Comparison of ENCODE assay signal across 8 mouse cellular contexts in genomic region chr2:158767742-158768339, GRCm38 (mm10). TPM values are rescaled to one million over a fixed set of nuclear protein-coding genes. Genes with fewer than 3 reads are reported as not detected.
A peak's percentile ranks its signal among the peaks of the same experiment; 100 is the strongest.
DNase-seq lines count a peak whose midpoint lies in the region; ATAC-seq and TF ChIP-seq lines count a peak whose summit lies in the region.

Gene Fam83d (plus strand): TSS chr2:158768093.

- H3K9me3 ChIP-seq in heart, embryonic 12.5 days (replicated peaks) = no peaks in the 10 kb centered on the region
- H3K9me3 ChIP-seq in kidney, postnatal 0 days (replicated peaks; ENCODE audit: low read length) = no peaks in the 10 kb centered on the region
- no peaks in the 10 kb centered on the region for H3K9me3 ChIP-seq in liver, embryonic 11.5 days (ENCODE audit: control insufficient read depth, low read length)
- no peaks in the 10 kb centered on the region for H3K9me3 ChIP-seq in stomach, embryonic 14.5 days (ENCODE audit: control insufficient read depth, low read depth, low read length)

- under 1% methylated on average over 48 of the region's 48 CpGs for WGBS in heart, embryonic 12.5 days
- WGBS in kidney, postnatal 0 days = under 1% methylated on average over 48 of the region's 48 CpGs
- WGBS in liver, embryonic 11.5 days = under 1% methylated on average over 48 of the region's 48 CpGs
- WGBS in stomach, embryonic 14.5 days = under 1% methylated on average over 48 of the region's 48 CpGs

- no peaks in the 10 kb centered on the region for H3K27me3 ChIP-seq in heart, embryonic 12.5 days (replicated peaks)
- H3K27me3 ChIP-seq in kidney, postnatal 0 days (ENCODE audit: insufficient read depth, low read length) = no peaks in the 10 kb centered on the region
- 0 out of 2 replicates have a peak, but pooled peaks cover 2% of the 10 kb centered on the region for H3K27me3 ChIP-seq in liver, embryonic 11.5 days (replicated peaks; ENCODE audit: control insufficient read depth, insufficient read depth, low read length)
- H3K27me3 ChIP-seq in stomach, embryonic 14.5 days (ENCODE audit: control insufficient read depth, insufficient read depth, low read length) = no peaks in the 10 kb centered on the region

- peak; percentile 95 for DNase-seq in CD4-positive helper T cell, adult 2 months (ENCODE audit: low read depth, low spot score)
- DNase-seq in brain, embryonic 18.5 days (ENCODE audit: low read depth, low spot score) = peak; percentile 87
- peak; percentile 99 for DNase-seq in kidney, postnatal 0 days (ENCODE audit: low spot score)
- DNase-seq in liver, embryonic 11.5 days (ENCODE audit: low spot score) = peak; percentile 87
- peak; percentile 96 for DNase-seq in naive thymus-derived CD4-positive, alpha-beta T cell, adult 2 months (ENCODE audit: low read depth)

- peak within 1 kb of the TSS; percentile 85 for H3K4me3 ChIP-seq in heart, embryonic 12.5 days
- H3K4me3 ChIP-seq in kidney, postnatal 0 days (replicated peaks; ENCODE audit: low read depth, low read length) = peak within 1 kb of the TSS; percentile 64
- H3K4me3 ChIP-seq in liver, embryonic 11.5 days (ENCODE audit: low read depth, low read length) = peak within 1 kb of the TSS; percentile 86
- peak within 1 kb of the TSS; percentile 75 for H3K4me3 ChIP-seq in stomach, embryonic 14.5 days (ENCODE audit: low read depth, low read length)

- H3K4me1 ChIP-seq in heart, embryonic 12.5 days (replicated peaks) = peaks cover 48% of the 10 kb centered on the region
- H3K4me1 ChIP-seq in kidney, postnatal 0 days (replicated peaks; ENCODE audit: insufficient read depth, low read length) = peaks cover 36% of the 10 kb centered on the region
- peaks cover 27% of the 10 kb centered on the region for H3K4me1 ChIP-seq in liver, embryonic 11.5 days (replicated peaks; ENCODE audit: control insufficient read depth, insufficient read depth, low read length)
- peaks cover 35% of the 10 kb centered on the region for H3K4me1 ChIP-seq in stomach, embryonic 14.5 days (ENCODE audit: control insufficient read depth, insufficient read depth, low read length)

- peak within 1 kb of the TSS; percentile 91 for H3K4me2 ChIP-seq in heart, embryonic 12.5 days
- peak within 1 kb of the TSS; percentile 77 for H3K4me2 ChIP-seq in kidney, postnatal 0 days (ENCODE audit: low read length)
- peak within 1 kb of the TSS; percentile 96 for H3K4me2 ChIP-seq in liver, embryonic 11.5 days
- peak within 1 kb of the TSS; percentile 95 for H3K4me2 ChIP-seq in stomach, embryonic 14.5 days (replicated peaks; ENCODE audit: low read depth, low read length)

- ATAC-seq in erythroid progenitor cell, adult 5-6 weeks (replicated peaks; ENCODE audit: low FRiP score, poor library complexity, severe bottlenecking) = peak; percentile 95
- ATAC-seq in heart, embryonic 12.5 days (ENCODE audit: insufficient number of reproducible peaks, low FRiP score) = peak; percentile 98
- peak; percentile 97 for ATAC-seq in kidney, postnatal 0 days (replicated peaks; ENCODE audit: low FRiP score, low read depth)
- peak; percentile 94 for ATAC-seq in liver, embryonic 11.5 days (replicated peaks; ENCODE audit: low FRiP score)
- peak; percentile 98 for ATAC-seq in stomach, embryonic 14.5 days (ENCODE audit: insufficient number of reproducible peaks, insufficient read depth, low FRiP score, low read depth)

- peak; percentile 87 for TF ChIP-seq CTCF in kidney, postnatal 0 days (IDR thresholded peaks at IDR 0.05; ENCODE audit: low read depth)

- peak within 1 kb of the TSS; percentile 84 for H3K27ac ChIP-seq in heart, embryonic 12.5 days (ENCODE audit: poor library complexity, severe bottlenecking)
- no peak within 1 kb of the TSS for H3K27ac ChIP-seq in kidney, postnatal 0 days
- H3K27ac ChIP-seq in liver, embryonic 11.5 days (ENCODE audit: low read depth, low read length) = peak within 1 kb of the TSS; percentile 97
- peak within 1 kb of the TSS; percentile 69 for H3K27ac ChIP-seq in stomach, embryonic 14.5 days (ENCODE audit: low read length)

- H3K36me3 ChIP-seq in heart, embryonic 12.5 days = 0 out of 2 replicates have a peak, but pooled peaks cover 2% of the 10 kb centered on the region
- H3K36me3 ChIP-seq in kidney, postnatal 0 days (ENCODE audit: insufficient read depth, low read length) = no peaks in the 10 kb centered on the region
- H3K36me3 ChIP-seq in liver, embryonic 11.5 days (ENCODE audit: control insufficient read depth, insufficient read depth, low read length) = 0 out of 2 replicates have a peak, but pooled peaks cover 3% of the 10 kb centered on the region
- peaks cover 4% of the 10 kb centered on the region; the same call in 1 of the 2 replicates for H3K36me3 ChIP-seq in stomach, embryonic 14.5 days (ENCODE audit: control insufficient read depth, insufficient read depth, low read length)

- peak within 1 kb of the TSS; percentile 88 for H3K9ac ChIP-seq in heart, embryonic 12.5 days
- H3K9ac ChIP-seq in kidney, postnatal 0 days (ENCODE audit: low read depth, low read length) = peak within 1 kb of the TSS; percentile 41
- peak within 1 kb of the TSS; percentile 87 for H3K9ac ChIP-seq in liver, embryonic 11.5 days (ENCODE audit: low read depth, low read length)
- peak within 1 kb of the TSS; percentile 72 for H3K9ac ChIP-seq in stomach, embryonic 14.5 days (replicated peaks; ENCODE audit: low read depth, low read length)

RNA-seq across cellular contexts. Expression of gene Fam83d, which starts in this region (rescaled TPM):
- 24.3 and 33.2 TPM in 2 replicates for total RNA-seq in erythroid progenitor cell, adult 5-6 weeks (2015; ENCODE audit: low replicate concordance)
- total RNA-seq in erythroid progenitor cell, adult 5-6 weeks (2017; ENCODE audit: low replicate concordance) = 26.9 and 28.9 TPM in 2 replicates
- polyA plus RNA-seq in heart, embryonic 12.5 days (2016; fragmentation: Nextera tagmentation; extraction: Ambion mirVana) = 59.7 and 65.2 TPM in 2 replicates
- polyA plus RNA-seq in kidney, postnatal 0 days (2015; fragmentation: Nextera tagmentation; extraction: Ambion mirVana) = 20.9 and 23.5 TPM in 2 replicates
- polyA plus RNA-seq in liver, embryonic 11.5 days (2014; fragmentation: Nextera tagmentation; extraction: Ambion mirVana) = 27.9 and 28.1 TPM in 2 replicates
- polyA plus RNA-seq in stomach, embryonic 14.5 days (2014; fragmentation: Nextera tagmentation; extraction: Ambion mirVana) = 46.3 and 50.4 TPM in 2 replicates
